Mouse (Mus musculus) neutrophil, adult 5-6 weeks (primary cell): Measurements from ENCODE around the gene Tnfaip6. TPM values are rescaled to one million over a fixed set of nuclear protein-coding genes. Genes with fewer than 3 reads are reported as not detected.
"Not testable (repeated sequence)": the region's sequence is repeated elsewhere in the genome, so short reads cannot be mapped to it uniquely, and the experiment has no call there.

Experiments used
- ATAC-seq: fragments of 151-379, 151-347 bp; 2 replicates; pipeline ENCODE4 v1.8.0; 2017; ENCODE audit warnings: mild to moderate bottlenecking, moderate TSS enrichment; ENCODE audit not compliant: insufficient number of reproducible peaks, poor library complexity, low FRiP score, severe bottlenecking; ENCODE audit errors: extremely low read depth
- total RNA-seq: library from RNA; stranded (forward); fragments of 200-1000 nt; gene quantifications from 2 replicates; pipeline ENCODE4 v1.2.3, GENCODE M21; 2017

Tnfaip6 gene
- 1.2 and 1.5 TPM in 2 replicates for total RNA-seq

GRCm38 (mm10) chr2:52037882-52038281 is at the start of gene Tnfaip6:
Gene Tnfaip6, plus strand, starts transcription at chr2:52038009.
- ATAC-seq: peak; percentile 88

- no peak for ATAC-seq
Observed at GRCm38 (mm10) chr2:51989559-51989958, 48.2 kb upstream of the Tnfaip6 start.

GRCm38 (mm10) chr2:51991447-51991846 is 46.4 kb upstream of the Tnfaip6 start:
- no peak for ATAC-seq

- no peak for ATAC-seq
Observed at GRCm38 (mm10) chr2:51999996-52000395, 37.8 kb upstream of the Tnfaip6 start.

GRCm38 (mm10) chr2:52001521-52001920 is 36.3 kb upstream of the Tnfaip6 start:
- ATAC-seq: no peak

- not testable (repeated sequence) for ATAC-seq
Observed at GRCm38 (mm10) chr2:52002299-52002698, 35.5 kb upstream of the Tnfaip6 start.

- ATAC-seq: no peak
Observed at GRCm38 (mm10) chr2:52006380-52006779, 31.4 kb upstream of the Tnfaip6 start.

- ATAC-seq: not testable (repeated sequence)
Observed at GRCm38 (mm10) chr2:52011820-52012219, 26.0 kb upstream of the Tnfaip6 start.

GRCm38 (mm10) chr2:52013306-52013820 is 24.4 kb upstream of the Tnfaip6 start:
- ATAC-seq: no peak

GRCm38 (mm10) chr2:52016361-52016760 is 21.4 kb upstream of the Tnfaip6 start:
- ATAC-seq: no peak

GRCm38 (mm10) chr2:52027061-52027460 is 10.7 kb upstream of the Tnfaip6 start:
- no peak for ATAC-seq

- no peak for ATAC-seq
Observed at GRCm38 (mm10) chr2:52029426-52029825, 8.4 kb upstream of the Tnfaip6 start.

GRCm38 (mm10) chr2:52031491-52031890 is 6.3 kb upstream of the Tnfaip6 start:
- ATAC-seq: no peak

GRCm38 (mm10) chr2:52034601-52035000 is 3.2 kb upstream of the Tnfaip6 start:
- no peak for ATAC-seq

- ATAC-seq: no peak
Observed at GRCm38 (mm10) chr2:52035144-52035543, 2.7 kb upstream of the Tnfaip6 start.

- no peak for ATAC-seq
Observed at GRCm38 (mm10) chr2:52036929-52037595, 747 bp upstream of the Tnfaip6 start.

GRCm38 (mm10) chr2:52038558-52038957 is 749 bp downstream of the Tnfaip6 start:
- no peak for ATAC-seq

- ATAC-seq: no peak
Observed at GRCm38 (mm10) chr2:52039083-52039801, 1.4 kb downstream of the Tnfaip6 start.

GRCm38 (mm10) chr2:52042132-52042531 is 4.3 kb downstream of the Tnfaip6 start:
- ATAC-seq: no peak

GRCm38 (mm10) chr2:52042714-52043113 is 4.9 kb downstream of the Tnfaip6 start:
- ATAC-seq: no peak
